13 mouse cellular contexts compared by ENCODE assay signal in the genomic region with DNA sequence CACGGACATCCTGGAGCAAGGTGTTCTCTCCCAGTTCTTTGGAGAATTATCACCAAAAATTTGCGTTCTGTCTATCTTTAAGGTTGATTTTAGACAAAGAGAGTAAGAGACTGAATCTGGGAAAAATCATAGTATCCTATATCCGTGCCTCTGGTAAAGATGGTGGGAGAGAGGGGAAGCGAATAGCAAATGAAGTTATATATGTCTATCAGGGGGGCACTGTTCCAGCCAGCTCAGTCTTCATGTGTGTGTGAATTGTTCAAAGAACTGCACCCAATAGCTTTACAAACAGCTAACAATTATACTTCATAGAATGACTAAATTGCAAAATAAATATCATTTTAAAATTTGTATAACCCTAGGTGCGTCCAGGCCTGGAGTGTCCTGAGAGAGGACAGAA. TPM values are rescaled to one million over a fixed set of nuclear protein-coding genes. Genes with fewer than 3 reads are reported as not detected.
DNase-seq lines count a peak whose midpoint lies in the region; ATAC-seq and TF ChIP-seq lines count a peak whose summit lies in the region.
"Had no signal": no experiment of that assay in that cellular context is flagged by ENCODE, and none has a peak within 500 bp of the region (broad histone marks: within the 10 kb centered on the region; RNA-seq: fewer than 3 reads in every experiment).

No protein-coding gene starts in this region.

- H3K9me3 ChIP-seq in kidney, postnatal 0 days (replicated peaks; ENCODE audit: low read length) = no peaks in the 10 kb centered on the region
- no peaks in the 10 kb centered on the region for H3K9me3 ChIP-seq in kidney, embryonic 14.5 days (ENCODE audit: control insufficient read depth, low read length)
- H3K9me3 ChIP-seq in embryonic facial prominence, embryonic 15.5 days (replicated peaks) = no peaks in the 10 kb centered on the region
- H3K9me3 ChIP-seq in hindbrain, postnatal 0 days (ENCODE audit: low read length) = no peaks in the 10 kb centered on the region
- no peaks in the 10 kb centered on the region for H3K9me3 ChIP-seq in neural tube, embryonic 13.5 days
- H3K9me3 ChIP-seq: heart, embryonic 15.5 days; liver, embryonic 12.5 days had no signal

- DNase-seq in kidney, postnatal 0 days (ENCODE audit: low spot score) = no peak
- DNase-seq in hindbrain, postnatal 0 days (ENCODE audit: low spot score) = no peak
- no peak for DNase-seq in left cerebral cortex, postnatal 36 days (ENCODE audit: low spot score in 2 of 2)
- no peak for DNase-seq in right cerebral cortex, adult 18-20 months
- DNase-seq: adrenal gland, adult 8-10 months; cerebellum, adult 18-20 months; kidney, adult 8-10 months had no signal

- H3K4me1 ChIP-seq in kidney, postnatal 0 days (replicated peaks; ENCODE audit: insufficient read depth, low read length) = no peaks in the 10 kb centered on the region
- H3K4me1 ChIP-seq in kidney, embryonic 14.5 days (ENCODE audit: control insufficient read depth, insufficient read depth, low read length) = 0 out of 2 replicates have a peak, but pooled peaks cover 5% of the 10 kb centered on the region
- peaks cover 9% of the 10 kb centered on the region for H3K4me1 ChIP-seq in embryonic facial prominence, embryonic 15.5 days
- H3K4me1 ChIP-seq in hindbrain, postnatal 0 days (ENCODE audit: insufficient read depth, low read length) = 0 out of 2 replicates have a peak, but pooled peaks cover 2% of the 10 kb centered on the region
- peaks cover 28% of the 10 kb centered on the region for H3K4me1 ChIP-seq in neural tube, embryonic 13.5 days (replicated peaks)
- H3K4me1 ChIP-seq: heart, embryonic 15.5 days; liver, embryonic 12.5 days had no signal

- H3K27ac ChIP-seq in kidney, postnatal 0 days = peak overlapping the region; percentile 31; the same call in 1 of the 2 replicates
- no peak overlapping the region for H3K27ac ChIP-seq in kidney, embryonic 14.5 days (ENCODE audit: low read depth, low read length)
- H3K27ac ChIP-seq in embryonic facial prominence, embryonic 15.5 days (replicated peaks) = 0 out of 2 replicates have a peak overlapping the region, but pooled peaks have one; percentile 35
- peak overlapping the region; percentile 29 for H3K27ac ChIP-seq in hindbrain, postnatal 0 days
- H3K27ac ChIP-seq in neural tube, embryonic 13.5 days (replicated peaks) = peak overlapping the region; percentile 85
- H3K27ac ChIP-seq: heart, embryonic 15.5 days; liver, embryonic 12.5 days had no signal

- WGBS in kidney, postnatal 0 days = 67% methylated on average over 5 of the region's 5 CpGs
- 68% methylated on average over 5 of the region's 5 CpGs for WGBS in kidney, embryonic 14.5 days
- WGBS in embryonic facial prominence, embryonic 15.5 days = 41% methylated on average over 5 of the region's 5 CpGs
- 65% methylated on average over 5 of the region's 5 CpGs for WGBS in hindbrain, postnatal 0 days
- 59% methylated on average over 5 of the region's 5 CpGs for WGBS in neural tube, embryonic 13.5 days

- TF ChIP-seq CTCF in kidney, postnatal 0 days (IDR thresholded peaks at IDR 0.05; ENCODE audit: low read depth) = no peak
- TF ChIP-seq CTCF in hindbrain, postnatal 0 days (IDR thresholded peaks at IDR 0.05; ENCODE audit: low read depth) = no peak

- no peak overlapping the region for H3K4me2 ChIP-seq in kidney, postnatal 0 days (ENCODE audit: low read length)
- H3K4me2 ChIP-seq in kidney, embryonic 14.5 days (replicated peaks; ENCODE audit: low read depth, low read length) = no peak overlapping the region
- no peak overlapping the region for H3K4me2 ChIP-seq in embryonic facial prominence, embryonic 15.5 days (replicated peaks)
- no peak overlapping the region; the same call in 1 of the 2 replicates for H3K4me2 ChIP-seq in hindbrain, postnatal 0 days (ENCODE audit: low read depth, low read length)
- H3K4me2 ChIP-seq in neural tube, embryonic 13.5 days = peak overlapping the region; percentile 13; the same call in 1 of the 2 replicates
- H3K4me2 ChIP-seq: heart, embryonic 15.5 days; liver, embryonic 12.5 days had no signal

- H3K9ac ChIP-seq in kidney, postnatal 0 days (ENCODE audit: low read depth, low read length) = no peak overlapping the region
- H3K9ac ChIP-seq in kidney, embryonic 14.5 days (ENCODE audit: low read depth, low read length) = no peak overlapping the region
- H3K9ac ChIP-seq in embryonic facial prominence, embryonic 15.5 days = no peak overlapping the region
- no peak overlapping the region for H3K9ac ChIP-seq in hindbrain, postnatal 0 days (replicated peaks; ENCODE audit: low read length)
- no peak overlapping the region for H3K9ac ChIP-seq in neural tube, embryonic 13.5 days
- H3K9ac ChIP-seq: heart, embryonic 15.5 days; liver, embryonic 12.5 days had no signal

- no peak for ATAC-seq in kidney, postnatal 0 days (replicated peaks; ENCODE audit: low FRiP score, low read depth)
- ATAC-seq in kidney, embryonic 14.5 days (ENCODE audit: low FRiP score, low TSS enrichment) = no peak
- no peak for ATAC-seq in embryonic facial prominence, embryonic 15.5 days (ENCODE audit: insufficient number of reproducible peaks, low FRiP score, low TSS enrichment, low read depth)
- 0 out of 2 replicates have a peak, but pooled peaks have one; percentile 21 for ATAC-seq in hindbrain, postnatal 0 days
- no peak for ATAC-seq in neural tube, embryonic 13.5 days (ENCODE audit: low read depth)
- ATAC-seq: CD4-positive, CD25-positive, alpha-beta regulatory T cell, adult 4 months; liver, embryonic 12.5 days had no signal

- H3K4me3 ChIP-seq in kidney, postnatal 0 days (replicated peaks; ENCODE audit: low read depth, low read length) = no peak overlapping the region
- no peak overlapping the region for H3K4me3 ChIP-seq in kidney, embryonic 14.5 days (ENCODE audit: low read length)
- H3K4me3 ChIP-seq in embryonic facial prominence, embryonic 15.5 days (replicated peaks) = no peak overlapping the region
- no peak overlapping the region for H3K4me3 ChIP-seq in hindbrain, postnatal 0 days (ENCODE audit: low read length)
- no peak overlapping the region for H3K4me3 ChIP-seq in neural tube, embryonic 13.5 days
- H3K4me3 ChIP-seq: heart, embryonic 15.5 days; liver, embryonic 12.5 days had no signal

- H3K27me3 ChIP-seq in kidney, postnatal 0 days (ENCODE audit: insufficient read depth, low read length) = no peaks in the 10 kb centered on the region
- no peaks in the 10 kb centered on the region for H3K27me3 ChIP-seq in kidney, embryonic 14.5 days (ENCODE audit: control insufficient read depth, insufficient read depth, low read length)
- H3K27me3 ChIP-seq in embryonic facial prominence, embryonic 15.5 days = no peaks in the 10 kb centered on the region
- no peaks in the 10 kb centered on the region for H3K27me3 ChIP-seq in hindbrain, postnatal 0 days (ENCODE audit: insufficient read depth, low read length)
- H3K27me3 ChIP-seq in neural tube, embryonic 13.5 days = no peaks in the 10 kb centered on the region
- H3K27me3 ChIP-seq: heart, embryonic 15.5 days; liver, embryonic 12.5 days had no signal

- H3K36me3 ChIP-seq in kidney, postnatal 0 days (ENCODE audit: insufficient read depth, low read length) = peaks cover 7% of the 10 kb centered on the region
- peaks cover 3% of the 10 kb centered on the region; the same call in 1 of the 2 replicates for H3K36me3 ChIP-seq in kidney, embryonic 14.5 days (ENCODE audit: control insufficient read depth, insufficient read depth, low read length)
- peaks cover 7% of the 10 kb centered on the region for H3K36me3 ChIP-seq in embryonic facial prominence, embryonic 15.5 days
- H3K36me3 ChIP-seq in hindbrain, postnatal 0 days (ENCODE audit: insufficient read depth, low read length) = no peaks in the 10 kb centered on the region
- H3K36me3 ChIP-seq in neural tube, embryonic 13.5 days = no peaks in the 10 kb centered on the region
- H3K36me3 ChIP-seq: heart, embryonic 15.5 days; liver, embryonic 12.5 days had no signal

- intact Hi-C loops in left cerebral cortex, postnatal 36 days (cut with DNase I) = no loop called here

RNA-seq across cellular contexts. Expression of a gene that starts 48.6 kb away (rescaled TPM):
- polyA plus RNA-seq in kidney, postnatal 0 days (2015; fragmentation: Nextera tagmentation; extraction: Ambion mirVana) = 1,526 and 1,685 TPM in 2 replicates
- 1,488 and 1,909 TPM in 2 replicates for polyA plus RNA-seq in kidney, embryonic 14.5 days (2014; fragmentation: Nextera tagmentation; extraction: Ambion mirVana)
- 1,231 and 1,256 TPM in 2 replicates for polyA plus RNA-seq in embryonic facial prominence, embryonic 15.5 days (2015; fragmentation: Nextera tagmentation; extraction: Ambion mirVana)
- 388 and 391 TPM in 2 replicates for total RNA-seq in hindbrain, postnatal 0 days (2014; rRNA removed)
- polyA plus RNA-seq in hindbrain, postnatal 0 days (2015; fragmentation: Nextera tagmentation; extraction: Ambion mirVana) = 638 and 648 TPM in 2 replicates
- 746 and 778 TPM in 2 replicates for polyA plus RNA-seq in neural tube, embryonic 13.5 days (2015; fragmentation: Nextera tagmentation; extraction: Ambion mirVana)
- 100 to 1,000 TPM; 339 to 380 TPM for total RNA-seq in left cerebral cortex, postnatal 36 days (2021)
